Mouse (Mus musculus) cortical plate, adult 2 months (tissue): ENCODE data around the gene Tas2r122. TPM values are rescaled to one million over a fixed set of nuclear protein-coding genes. Genes with fewer than 3 reads are reported as not detected.
"Not testable (repeated sequence)": the region's sequence is repeated elsewhere in the genome, so short reads cannot be mapped to it uniquely, and the experiment has no call there.

Experiments
- H3K27ac ChIP-seq: fragments of 200-500 bp; 2 replicates; pipeline ENCODE4 v1.5.1; 2012; ENCODE audit warnings: low read length, control low read depth, inconsistent platforms; ENCODE audit not compliant: insufficient read depth
- H3K4me1 ChIP-seq: fragments of 200-500 bp; 2 replicates; pipeline ENCODE4 v1.6.1; 2011; ENCODE audit warnings: low read length; ENCODE audit not compliant: control insufficient read depth, insufficient read depth
- H3K4me3 ChIP-seq: fragments of 200-500 bp; 2 replicates; pipeline ENCODE4 v1.5.1; 2011; ENCODE audit warnings: mild to moderate bottlenecking, low read length, control low read depth; ENCODE audit not compliant: insufficient read depth
- CTCF ChIP-seq: fragments of 200-500 bp; IDR thresholded peaks from 2 replicates; pipeline ENCODE4 v1.5.1; 2011; ENCODE audit warnings: mild to moderate bottlenecking, control low read depth, low read length; ENCODE audit not compliant: insufficient read depth; ENCODE audit errors: extremely low read depth
- POLR2A ChIP-seq: fragments of 200-500 bp; IDR thresholded peaks from 2 replicates; pipeline ENCODE4 v1.6.1; 2011; ENCODE audit warnings: mild to moderate bottlenecking, low read length, control low read depth; ENCODE audit not compliant: insufficient read depth; ENCODE audit errors: extremely low read depth
- polyA plus RNA-seq: library from polyadenylated mRNA; depleted of rRNA; stranded (reverse); fragments of >200 nt; gene quantifications from 2 replicates; pipeline ENCODE4 v1.2.3, GENCODE M21; 2012; rRNA removed

Tas2r122 gene
- polyA plus RNA-seq, result not detected in 2 replicates

- Histone ChIP-seq H3K4me1 (no peaks in the 10 kb centered on the region), H3K27ac (no peak within 1 kb of the TSS), H3K4me3 (no peak within 1 kb of the TSS)
- no peak for TF ChIP-seq CTCF
- TF ChIP-seq POLR2A, result no peak
Measured at GRCm38 (mm10) chr6:132711828-132712227, at the start of gene Tas2r122. Tas2r122 (minus strand) TSS chr6:132711928.

GRCm38 (mm10) chr6:132754430-132754829 is 42.7 kb upstream of the Tas2r122 start, which contains the start of gene Tas2r124:
Tas2r124 (plus strand) TSS chr6:132754730.
- H3K27ac ChIP-seq, result no peak within 1 kb of the TSS

GRCm38 (mm10) chr6:132750206-132750605 is 38.5 kb upstream of the Tas2r122 start:
- TF ChIP-seq POLR2A, result no peak
- TF ChIP-seq CTCF, result no peak
- H3K4me1 ChIP-seq, result no peaks in the 10 kb centered on the region
- no peak overlapping the region for H3K27ac ChIP-seq
- H3K4me3 ChIP-seq, result no peak overlapping the region

More at GRCm38 (mm10) chr6:132754430-132754829, 42.7 kb upstream of the Tas2r122 start, which contains the start of gene Tas2r124:
- H3K4me1 ChIP-seq, result no peaks in the 10 kb centered on the region
- no peak within 1 kb of the TSS for H3K4me3 ChIP-seq
- TF ChIP-seq CTCF (no peak), POLR2A (no peak)

- Histone ChIP-seq H3K4me3 (no peak within 1 kb of the TSS), H3K27ac (no peak within 1 kb of the TSS), H3K4me1 (no peaks in the 10 kb centered on the region)
- no peak for TF ChIP-seq CTCF
- TF ChIP-seq POLR2A, result no peak
Measured at GRCm38 (mm10) chr6:132737935-132738334, 26.2 kb upstream of the Tas2r122 start, which contains the start of gene Tas2r115. Tas2r115 (minus strand) TSS chr6:132738035.

- no peaks in the 10 kb centered on the region for H3K4me1 ChIP-seq
- no peak for TF ChIP-seq POLR2A
- TF ChIP-seq CTCF, result no peak
- H3K4me3 ChIP-seq, result no peak within 1 kb of the TSS
- no peak within 1 kb of the TSS for H3K27ac ChIP-seq
Measured at GRCm38 (mm10) chr6:132700907-132701306, 10.8 kb downstream of the Tas2r122 start, which contains the start of gene Tas2r121. Tas2r121 (minus strand) TSS chr6:132701007.

- H3K4me3 ChIP-seq, H3K4me1 ChIP-seq, H3K27ac ChIP-seq: not testable (repeated sequence)
Measured at GRCm38 (mm10) chr6:132691596-132691995, 20.1 kb downstream of the Tas2r122 start.

Other genes starting within 250 kb of the Tas2r122 start
- not detected in 2 replicates for gene Prh1, start 142.1 kb downstream of the Tas2r122 start, polyA plus RNA-seq
- not detected in 2 replicates for gene Prp2, start 116.0 kb downstream of the Tas2r122 start, polyA plus RNA-seq
- not detected in 2 replicates for gene A630073D07Rik, start 60.4 kb downstream of the Tas2r122 start, polyA plus RNA-seq
- not detected in 2 replicates for gene Tas2r120, start 55.0 kb downstream of the Tas2r122 start, polyA plus RNA-seq
- gene Tas2r121, start 10.9 kb downstream of the Tas2r122 start, polyA plus RNA-seq, result not detected in 2 replicates
- gene Tas2r115, start 26.1 kb upstream of the Tas2r122 start, polyA plus RNA-seq, result not detected in 2 replicates
- gene Tas2r124, start 42.8 kb upstream of the Tas2r122 start, polyA plus RNA-seq, result not detected in 2 replicates
- gene Tas2r102, start 50.2 kb upstream of the Tas2r122 start, polyA plus RNA-seq, result not detected in 2 replicates
- gene Tas2r136, start 66.2 kb upstream of the Tas2r122 start, polyA plus RNA-seq, result not detected in 2 replicates
- not detected in 2 replicates for gene Tas2r117, start 90.9 kb upstream of the Tas2r122 start, polyA plus RNA-seq
- not detected in 2 replicates for gene Tas2r123, start 135.2 kb upstream of the Tas2r122 start, polyA plus RNA-seq
- gene Tas2r116, start 143.5 kb upstream of the Tas2r122 start, polyA plus RNA-seq, result not detected in 2 replicates
- not detected in 2 replicates for gene Tas2r110, start 156.1 kb upstream of the Tas2r122 start, polyA plus RNA-seq
- not detected in 2 replicates for gene Tas2r113, start 181.1 kb upstream of the Tas2r122 start, polyA plus RNA-seq
- not detected in 2 replicates for gene Tas2r125, start 197.7 kb upstream of the Tas2r122 start, polyA plus RNA-seq
- not detected in 2 replicates for gene Tas2r129, start 239.2 kb upstream of the Tas2r122 start, polyA plus RNA-seq
- not detected in 2 replicates for gene Tas2r131, start 246.0 kb upstream of the Tas2r122 start, polyA plus RNA-seq